Mouse (Mus musculus) macrophage (primary cell): ENCODE measurements around the gene Gm49403. TPM values are rescaled to one million over a fixed set of nuclear protein-coding genes. Genes with fewer than 3 reads are reported as not detected.
A peak's percentile ranks its signal among the peaks of the same experiment; 100 is the strongest.

Experiments
- H3K27ac ChIP-seq: fragments of 350-480 bp; formaldehyde crosslinking; 2 replicates; pipeline ENCODE4 v1.9.0; 2021
- H3K36me3 ChIP-seq: fragments of 350-480 bp; formaldehyde crosslinking; 2 replicates; pipeline ENCODE4 v1.9.0; 2021; ENCODE audit errors: inconsistent target
- H3K4me3 ChIP-seq: fragments of 350-480 bp; formaldehyde crosslinking; 2 replicates; pipeline ENCODE4 v1.9.0; 2021; ENCODE audit errors: inconsistent target
- H3K79me2 ChIP-seq: fragments of 350-480 bp; formaldehyde crosslinking; 2 replicates; pipeline ENCODE4 v1.9.0; 2021; ENCODE audit errors: inconsistent target
- WGBS: methylation state at CpG from one replicate; pipeline ENCODE4 v1.1.7; 2026; ENCODE audit warnings: inconsistent platforms; ENCODE audit not compliant: missing documents; 5-methylcytosine and 5-hydroxymethylcytosine counted together
- polyA plus RNA-seq: library from polyadenylated mRNA; stranded (reverse); fragments of 250-400 nt; gene quantifications from 3 replicates; pipeline ENCODE4 v1.2.4, GENCODE M21; 2018; ENCODE audit warnings: inconsistent platforms

The Gm49403 gene
- polyA plus RNA-seq, 1 experiment from 2014 or later: not detected

GRCm38 (mm10) chr19:8852236-8852928 is 31.3 kb upstream of the Gm49403 start:
- Histone ChIP-seq H3K27ac (no peak overlapping the region), H3K36me3 (peaks cover 10% of the 10 kb centered on the region), H3K79me2 (no peaks in the 10 kb centered on the region), H3K4me3 (no peak overlapping the region)
- WGBS: 85% methylated on average over 10 of the region's 10 CpGs

GRCm38 (mm10) chr19:8853117-8853516 is 30.6 kb upstream of the Gm49403 start:
- H3K79me2 ChIP-seq: no peaks in the 10 kb centered on the region
- no peak overlapping the region for H3K27ac ChIP-seq
- WGBS: 100% methylated on average over 2 of the region's 3 CpGs
- no peak overlapping the region for H3K4me3 ChIP-seq
- peaks cover 5% of the 10 kb centered on the region for H3K36me3 ChIP-seq

GRCm38 (mm10) chr19:8857689-8858088 is 26.0 kb upstream of the Gm49403 start:
- Histone ChIP-seq H3K79me2 (no peaks in the 10 kb centered on the region), H3K27ac (no peak overlapping the region), H3K36me3 (no peaks in the 10 kb centered on the region), H3K4me3 (no peak overlapping the region)
- WGBS: 42% methylated on average over 4 of the region's 4 CpGs

GRCm38 (mm10) chr19:8859018-8859417 is 24.7 kb upstream of the Gm49403 start:
- Histone ChIP-seq H3K4me3 (no peak overlapping the region), H3K27ac (no peak overlapping the region), H3K79me2 (no peaks in the 10 kb centered on the region), H3K36me3 (no peaks in the 10 kb centered on the region)
- 40% methylated on average over 1 of the region's 1 CpGs for WGBS

- no peak overlapping the region for H3K27ac ChIP-seq
- H3K36me3 ChIP-seq: no peaks in the 10 kb centered on the region
- H3K79me2 ChIP-seq: no peaks in the 10 kb centered on the region
- no peak overlapping the region for H3K4me3 ChIP-seq
- WGBS: 93% methylated on average over 6 of the region's 6 CpGs
Observed at GRCm38 (mm10) chr19:8864265-8864664, 19.5 kb upstream of the Gm49403 start.

GRCm38 (mm10) chr19:8870381-8870780 is 13.3 kb upstream of the Gm49403 start:
- H3K4me3 ChIP-seq: peak overlapping the region; percentile 55
- no CpG with 5 or more reads among the region's 3 CpGs for WGBS
- peaks cover 28% of the 10 kb centered on the region for H3K79me2 ChIP-seq
- H3K36me3 ChIP-seq: peaks cover 15% of the 10 kb centered on the region
- H3K27ac ChIP-seq: peak overlapping the region; percentile 69

GRCm38 (mm10) chr19:8870838-8871237 is 12.9 kb upstream of the Gm49403 start:
- peak overlapping the region; percentile 55 for H3K4me3 ChIP-seq
- H3K27ac ChIP-seq: peak overlapping the region; percentile 69
- WGBS: 20% methylated on average over 9 of the region's 9 CpGs
- peaks cover 28% of the 10 kb centered on the region for H3K79me2 ChIP-seq
- peaks cover 18% of the 10 kb centered on the region for H3K36me3 ChIP-seq

- Histone ChIP-seq H3K4me3 (peak within 1 kb of the TSS; percentile 55), H3K79me2 (peaks cover 28% of the 10 kb centered on the region), H3K36me3 (peaks cover 25% of the 10 kb centered on the region), H3K27ac (peak within 1 kb of the TSS; percentile 69)
- under 1% methylated on average over 54 of the region's 59 CpGs for WGBS
Observed at GRCm38 (mm10) chr19:8871267-8872186, 12.2 kb upstream of the Gm49403 start, which contains the start of gene Ubxn1. TSS of gene Ubxn1 (plus strand) at chr19:8871496.

GRCm38 (mm10) chr19:8872266-8872840 is 11.4 kb upstream of the Gm49403 start:
- H3K36me3 ChIP-seq: peaks cover 26% of the 10 kb centered on the region
- H3K27ac ChIP-seq: peak overlapping the region; percentile 62
- peak overlapping the region; percentile 55 for H3K4me3 ChIP-seq
- 71% methylated on average over 10 of the region's 10 CpGs for WGBS
- H3K79me2 ChIP-seq: peaks cover 28% of the 10 kb centered on the region

GRCm38 (mm10) chr19:8875031-8875430 is 8.7 kb upstream of the Gm49403 start:
- peaks cover 26% of the 10 kb centered on the region for H3K36me3 ChIP-seq
- peaks cover 28% of the 10 kb centered on the region for H3K79me2 ChIP-seq
- no peak overlapping the region for H3K4me3 ChIP-seq
- 93% methylated on average over 7 of the region's 7 CpGs for WGBS
- H3K27ac ChIP-seq: no peak overlapping the region

- peak within 1 kb of the TSS; percentile 65 for H3K27ac ChIP-seq
- under 1% methylated on average over 41 of the region's 42 CpGs for WGBS
- peak within 1 kb of the TSS; percentile 98 for H3K4me3 ChIP-seq
- H3K79me2 ChIP-seq: no peaks in the 10 kb centered on the region
- H3K36me3 ChIP-seq: peaks cover 10% of the 10 kb centered on the region; the same call in 1 of the 2 replicates
Observed at GRCm38 (mm10) chr19:8880311-8881033, 3.3 kb upstream of the Gm49403 start, which contains the start of gene Uqcc3. TSS of gene Uqcc3 (minus strand) at chr19:8880923.

GRCm38 (mm10) chr19:8881034-8881392 is 2.7 kb upstream of the Gm49403 start:
- peak overlapping the region; percentile 98 for H3K4me3 ChIP-seq
- 0% methylated on average over 3 of the region's 3 CpGs for WGBS
- no peaks in the 10 kb centered on the region for H3K79me2 ChIP-seq
- H3K36me3 ChIP-seq: 0 out of 2 replicates have a peak, but pooled peaks cover 5% of the 10 kb centered on the region
- H3K27ac ChIP-seq: no peak overlapping the region

- H3K27ac ChIP-seq: no peak overlapping the region
- no peak overlapping the region for H3K4me3 ChIP-seq
- H3K36me3 ChIP-seq: no peaks in the 10 kb centered on the region
- H3K79me2 ChIP-seq: peaks cover 19% of the 10 kb centered on the region
- 100% methylated on average over 1 of the region's 1 CpGs for WGBS
Observed at GRCm38 (mm10) chr19:8886916-8887584, 3.3 kb downstream of the Gm49403 start.
